Mouse (Mus musculus): ENCODE measurements around the gene Auts2.

Gene Auts2

GRCm38 (mm10) chr5:131642752-131643151 lies 900.4 kb downstream of the Auts2 start:
- no peak for DNase-seq

GRCm38 (mm10) chr5:131636431-131636830 lies 906.7 kb downstream of the Auts2 start:
- no peak for DNase-seq

GRCm38 (mm10) chr5:131634731-131635130 lies 908.4 kb downstream of the Auts2 start:
- DNase-seq: no peak

- no peak for DNase-seq
Measured at GRCm38 (mm10) chr5:131631998-131632379, 911.2 kb downstream of the Auts2 start.

GRCm38 (mm10) chr5:131631038-131631997 lies 911.8 kb downstream of the Auts2 start:
- no peak for DNase-seq

GRCm38 (mm10) chr5:131630577-131630976 lies 912.6 kb downstream of the Auts2 start:
- DNase-seq: no peak

- no peak for DNase-seq
Measured at GRCm38 (mm10) chr5:131616113-131616876, 926.8 kb downstream of the Auts2 start.

- no peak for DNase-seq
Measured at GRCm38 (mm10) chr5:131614238-131614637, 928.9 kb downstream of the Auts2 start.

GRCm38 (mm10) chr5:131613301-131613700 lies 929.8 kb downstream of the Auts2 start:
- DNase-seq: no peak

- DNase-seq: no peak
Measured at GRCm38 (mm10) chr5:131610702-131611101, 932.4 kb downstream of the Auts2 start.

GRCm38 (mm10) chr5:131606786-131607185 lies 936.4 kb downstream of the Auts2 start:
- no peak for DNase-seq

GRCm38 (mm10) chr5:131601934-131602692 lies 941.0 kb downstream of the Auts2 start:
- no peak for DNase-seq

GRCm38 (mm10) chr5:131600325-131601125 lies 942.6 kb downstream of the Auts2 start:
- DNase-seq: no peak

GRCm38 (mm10) chr5:131597503-131597902 lies 945.6 kb downstream of the Auts2 start:
- no peak for DNase-seq

- DNase-seq: no peak
Measured at GRCm38 (mm10) chr5:131596591-131596990, 946.6 kb downstream of the Auts2 start.

GRCm38 (mm10) chr5:131595730-131596129 lies 947.4 kb downstream of the Auts2 start:
- no peak for DNase-seq

GRCm38 (mm10) chr5:131594597-131594996 lies 948.5 kb downstream of the Auts2 start:
- DNase-seq: no peak

- no peak for DNase-seq
Measured at GRCm38 (mm10) chr5:131593261-131593660, 949.9 kb downstream of the Auts2 start.

- no peak for DNase-seq
Measured at GRCm38 (mm10) chr5:131589948-131590467, 953.1 kb downstream of the Auts2 start.

GRCm38 (mm10) chr5:131586332-131586700 lies 956.8 kb downstream of the Auts2 start:
- no peak for DNase-seq

GRCm38 (mm10) chr5:131585684-131586331 lies 957.3 kb downstream of the Auts2 start:
- no peak for DNase-seq

Measured in thymus, postnatal 14 days (tissue).